Mouse (Mus musculus) naive thymus-derived CD4-positive, alpha-beta T cell, adult 2 months (primary cell): ENCODE data around the gene Rnf148.

Source experiments
- DNase-seq: peaks from one replicate; pipeline ENCODE4 v3.0.0-alpha.2; 2011; ENCODE audit warnings: low read depth

Gene Rnf148

GRCm38 (mm10) chr6:23655036-23655435, at the start of gene Rnf148:
Gene Rnf148 (minus strand): TSS chr6:23655136.
- DNase-seq: no peak

- no peak for DNase-seq
Measured at GRCm38 (mm10) chr6:23700879-23701278, 45.9 kb upstream of the Rnf148 start.

GRCm38 (mm10) chr6:23678172-23678571, 23.2 kb upstream of the Rnf148 start:
- DNase-seq: no peak

- no peak for DNase-seq
Measured at GRCm38 (mm10) chr6:23650205-23650604, 4.7 kb downstream of the Rnf148 start, which contains the start of gene Rnf133. Gene Rnf133 (minus strand): TSS chr6:23650305.

GRCm38 (mm10) chr6:23648732-23649131, 6.2 kb downstream of the Rnf148 start:
- no peak for DNase-seq

- no peak for DNase-seq
Measured at GRCm38 (mm10) chr6:23647627-23648247, 7.2 kb downstream of the Rnf148 start.

GRCm38 (mm10) chr6:23637081-23637480, 17.9 kb downstream of the Rnf148 start:
- DNase-seq: no peak

GRCm38 (mm10) chr6:23635208-23635607, 19.7 kb downstream of the Rnf148 start:
- DNase-seq: no peak

GRCm38 (mm10) chr6:23634016-23634415, 20.9 kb downstream of the Rnf148 start:
- no peak for DNase-seq

- DNase-seq: no peak
Measured at GRCm38 (mm10) chr6:23630465-23630864, 24.5 kb downstream of the Rnf148 start.
